Mouse (Mus musculus): ENCODE measurements around the gene Dmgdh.

The Dmgdh gene

GRCm38 (mm10) chr13:93674131-93674561, at the start of gene Dmgdh, which contains the start of gene Bhmt2:
TSS of gene Dmgdh (plus strand) at chr13:93674433.
TSS of gene Bhmt2 (minus strand) at chr13:93674302.
- peak; percentile 61 for DNase-seq

GRCm38 (mm10) chr13:93628861-93629260, 45.4 kb upstream of the Dmgdh start:
- DNase-seq: no peak

- DNase-seq: no peak
These were observed 43.1 kb upstream of the Dmgdh start for GRCm38 (mm10) chr13:93630941-93631705.

- DNase-seq: no peak
These were observed 41.3 kb upstream of the Dmgdh start for GRCm38 (mm10) chr13:93632927-93633326.

- no peak for DNase-seq
These were observed 37.7 kb upstream of the Dmgdh start for GRCm38 (mm10) chr13:93636561-93636960.

- DNase-seq: peak; percentile 70
These were observed 36.7 kb upstream of the Dmgdh start, which contains the start of gene Bhmt for GRCm38 (mm10) chr13:93637282-93638245. TSS of gene Bhmt (minus strand) at chr13:93637961.

- peak; percentile 91 for DNase-seq
These were observed 34.6 kb upstream of the Dmgdh start for GRCm38 (mm10) chr13:93639636-93640035.

GRCm38 (mm10) chr13:93648387-93649130, 25.7 kb upstream of the Dmgdh start:
- DNase-seq: peak; percentile 85

GRCm38 (mm10) chr13:93653382-93653781, 20.9 kb upstream of the Dmgdh start:
- DNase-seq: no peak

- no peak for DNase-seq
These were observed 16.3 kb upstream of the Dmgdh start for GRCm38 (mm10) chr13:93657941-93658340.

GRCm38 (mm10) chr13:93667586-93667985, 6.6 kb upstream of the Dmgdh start:
- no peak for DNase-seq

GRCm38 (mm10) chr13:93672371-93672770, 1.9 kb upstream of the Dmgdh start:
- peak; percentile 88 for DNase-seq

GRCm38 (mm10) chr13:93673296-93673695, 937 bp upstream of the Dmgdh start:
- DNase-seq: peak; percentile 65

GRCm38 (mm10) chr13:93676864-93677263, 2.6 kb downstream of the Dmgdh start:
- no peak for DNase-seq

- DNase-seq: no peak
These were observed 9.1 kb downstream of the Dmgdh start for GRCm38 (mm10) chr13:93683336-93683735.

GRCm38 (mm10) chr13:93685226-93685625, 11.0 kb downstream of the Dmgdh start:
- no peak for DNase-seq

- no peak for DNase-seq
These were observed 13.1 kb downstream of the Dmgdh start for GRCm38 (mm10) chr13:93687321-93687720.

GRCm38 (mm10) chr13:93689566-93689965, 15.3 kb downstream of the Dmgdh start:
- no peak for DNase-seq

GRCm38 (mm10) chr13:93690821-93691220, 16.6 kb downstream of the Dmgdh start:
- no peak for DNase-seq

- peak; percentile 93 for DNase-seq
These were observed 24.6 kb downstream of the Dmgdh start for GRCm38 (mm10) chr13:93698866-93699265.

- DNase-seq: no peak
These were observed 31.5 kb downstream of the Dmgdh start for GRCm38 (mm10) chr13:93705697-93706096.

- DNase-seq: no peak
These were observed 33.0 kb downstream of the Dmgdh start for GRCm38 (mm10) chr13:93707271-93707670.

- DNase-seq: peak; percentile 64
These were observed 36.1 kb downstream of the Dmgdh start for GRCm38 (mm10) chr13:93710325-93710724.

Data from kidney, adult 9 months (tissue).